Mouse (Mus musculus): ENCODE measurements around the gene Prdm16. TPM values are rescaled to one million over a fixed set of nuclear protein-coding genes. Genes with fewer than 3 reads are reported as not detected.

The Prdm16 gene
- polyA plus RNA-seq, 1 experiment from 2014 or later: 12.5 TPM

- H3K9ac ChIP-seq (replicated peaks): no peak overlapping the region
- peaks cover 65% of the 10 kb centered on the region for H3K27me3 ChIP-seq
- H3K9me3 ChIP-seq: no peaks in the 10 kb centered on the region
- no peak overlapping the region for H3K4me3 ChIP-seq (replicated peaks)
- no peak for ATAC-seq
- no peak overlapping the region for H3K4me2 ChIP-seq (replicated peaks)
- H3K4me1 ChIP-seq (replicated peaks): peaks cover 40% of the 10 kb centered on the region
- 88% methylated on average over 3 of the region's 3 CpGs for WGBS
- H3K27ac ChIP-seq: no peak overlapping the region
- H3K36me3 ChIP-seq: no peaks in the 10 kb centered on the region
Observed at GRCm38 (mm10) chr4:154623241-154623640, 13.4 kb downstream of the Prdm16 start.

- no peak for ATAC-seq
- Histone ChIP-seq H3K27me3 (peaks cover 61% of the 10 kb centered on the region), H3K27ac (no peak overlapping the region), H3K4me3 (replicated peaks) (no peak overlapping the region), H3K9ac (replicated peaks) (no peak overlapping the region), H3K9me3 (no peaks in the 10 kb centered on the region), H3K4me1 (replicated peaks) (peaks cover 43% of the 10 kb centered on the region), H3K4me2 (replicated peaks) (no peak overlapping the region), H3K36me3 (no peaks in the 10 kb centered on the region)
- 95% methylated on average over 4 of the region's 4 CpGs for WGBS
Observed at GRCm38 (mm10) chr4:154622521-154622920, 14.2 kb downstream of the Prdm16 start.

GRCm38 (mm10) chr4:154611167-154611566, 25.5 kb downstream of the Prdm16 start:
- H3K4me1 ChIP-seq (replicated peaks): no peaks in the 10 kb centered on the region
- H3K9me3 ChIP-seq: no peaks in the 10 kb centered on the region
- H3K9ac ChIP-seq (replicated peaks): no peak overlapping the region
- no peak overlapping the region for H3K4me3 ChIP-seq (replicated peaks)
- H3K36me3 ChIP-seq: no peaks in the 10 kb centered on the region
- WGBS: 81% methylated on average over 10 of the region's 10 CpGs
- no peak for ATAC-seq
- no peak overlapping the region for H3K4me2 ChIP-seq (replicated peaks)
- no peak overlapping the region for H3K27ac ChIP-seq
- H3K27me3 ChIP-seq: peaks cover 7% of the 10 kb centered on the region; the same call in 1 of the 2 replicates

DNA sequence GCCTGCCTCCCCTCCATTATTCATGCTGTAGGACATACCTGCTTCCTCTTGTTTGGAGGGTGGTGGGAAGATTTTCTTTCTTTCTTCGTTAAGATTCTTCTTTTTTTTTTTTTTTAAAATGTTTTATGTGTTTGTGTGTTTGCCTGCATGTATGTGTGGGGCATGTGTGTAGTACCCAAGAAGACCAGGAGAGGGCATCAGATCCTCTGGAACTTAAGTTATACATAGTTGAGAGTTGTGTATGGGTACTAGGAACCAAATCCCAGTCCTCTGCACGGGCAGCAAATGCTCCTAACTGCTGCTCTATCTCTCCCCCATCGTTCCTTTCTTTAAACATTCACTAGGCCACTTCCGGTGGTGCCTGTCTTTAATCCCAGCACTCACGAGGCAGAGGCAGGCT, 28.9 kb downstream of the Prdm16 start:
- 93% methylated on average over 5 of the region's 5 CpGs for WGBS
- H3K4me3 ChIP-seq (replicated peaks): no peak overlapping the region
- no peak overlapping the region for H3K9ac ChIP-seq (replicated peaks)
- H3K36me3 ChIP-seq: no peaks in the 10 kb centered on the region
- ATAC-seq: no peak
- no peak overlapping the region for H3K27ac ChIP-seq
- no peak overlapping the region for H3K4me2 ChIP-seq (replicated peaks)
- peaks cover 25% of the 10 kb centered on the region for H3K4me1 ChIP-seq (replicated peaks)
- H3K27me3 ChIP-seq: peaks cover 12% of the 10 kb centered on the region
- no peaks in the 10 kb centered on the region for H3K9me3 ChIP-seq

- Histone ChIP-seq H3K4me1 (replicated peaks) (peaks cover 58% of the 10 kb centered on the region), H3K4me3 (replicated peaks) (no peak overlapping the region), H3K9me3 (no peaks in the 10 kb centered on the region), H3K9ac (replicated peaks) (no peak overlapping the region), H3K27ac (peak overlapping the region; percentile 82), H3K4me2 (replicated peaks) (0 out of 2 replicates have a peak overlapping the region, but pooled peaks have one; percentile 13), H3K36me3 (no peaks in the 10 kb centered on the region), H3K27me3 (peaks cover 17% of the 10 kb centered on the region)
- WGBS: 48% methylated on average over 7 of the region's 7 CpGs
- no peak for ATAC-seq
Observed at GRCm38 (mm10) chr4:154604442-154604830, 32.2 kb downstream of the Prdm16 start.

DNA sequence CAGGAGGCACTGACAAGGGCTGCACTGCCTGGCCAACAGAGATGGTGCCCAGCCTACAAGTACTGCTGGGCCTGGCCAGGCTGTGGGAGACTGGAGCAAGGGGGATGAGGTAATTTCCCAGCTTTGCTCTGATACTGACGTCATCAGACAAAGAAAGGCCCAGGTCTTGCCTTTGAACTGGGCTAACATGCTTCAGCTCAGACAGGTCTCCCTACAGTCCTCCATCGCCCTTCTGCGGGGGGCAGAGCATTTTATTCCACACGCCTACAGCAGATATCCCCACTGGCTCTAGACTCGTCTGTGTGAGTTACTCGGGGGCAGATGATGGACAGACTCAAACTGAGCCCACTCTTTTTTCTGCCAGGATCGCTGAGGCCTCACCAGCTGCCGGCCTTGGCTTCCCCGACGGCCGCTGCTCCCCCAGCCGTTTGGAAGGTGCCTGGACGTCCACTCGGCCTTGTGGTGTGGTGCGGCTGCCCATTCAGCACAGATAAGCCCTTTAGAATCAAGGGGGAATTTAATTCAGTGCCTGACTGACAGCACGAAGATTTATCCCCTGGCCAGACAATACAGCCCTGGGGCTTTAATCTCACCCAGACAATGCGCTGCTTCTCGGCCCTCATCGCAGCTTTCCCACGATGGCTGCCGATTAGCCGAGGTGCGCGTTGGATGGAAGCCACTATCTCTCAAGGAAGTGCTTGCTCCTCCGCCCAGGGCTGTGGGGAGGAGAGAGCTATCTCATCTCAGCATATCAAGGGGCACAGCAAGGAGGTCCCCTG, 32.8 kb downstream of the Prdm16 start:
- H3K27ac ChIP-seq: peak overlapping the region; percentile 82
- no peak overlapping the region for H3K4me3 ChIP-seq (replicated peaks)
- H3K9me3 ChIP-seq: no peaks in the 10 kb centered on the region
- peaks cover 17% of the 10 kb centered on the region for H3K27me3 ChIP-seq
- no peaks in the 10 kb centered on the region for H3K36me3 ChIP-seq
- WGBS: 6% methylated on average over 25 of the region's 25 CpGs
- peak; percentile 80 for ATAC-seq
- H3K4me2 ChIP-seq (replicated peaks): 0 out of 2 replicates have a peak overlapping the region, but pooled peaks have one; percentile 13
- no peak overlapping the region for H3K9ac ChIP-seq (replicated peaks)
- H3K4me1 ChIP-seq (replicated peaks): peaks cover 63% of the 10 kb centered on the region

DNA sequence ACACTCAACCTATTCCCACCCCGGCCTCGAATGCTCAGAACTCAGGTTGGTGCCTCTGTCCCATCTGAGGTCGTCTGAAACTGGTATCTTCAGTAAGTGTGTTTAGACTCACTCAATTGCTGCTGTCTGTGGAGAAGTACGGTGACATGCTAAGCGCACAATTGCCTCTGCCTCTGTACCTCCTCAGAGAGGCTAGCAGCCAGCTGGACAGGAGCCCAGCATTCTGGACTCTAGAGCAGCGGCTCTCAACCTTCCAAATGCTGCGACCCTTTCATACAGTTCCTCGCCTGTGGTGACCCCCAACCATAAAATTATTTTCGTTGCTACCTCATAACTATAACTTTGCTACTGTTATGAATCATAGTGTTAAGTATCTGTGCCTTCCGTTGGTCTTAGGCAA, 34.3 kb downstream of the Prdm16 start:
- Histone ChIP-seq H3K9me3 (no peaks in the 10 kb centered on the region), H3K4me1 (replicated peaks) (peaks cover 77% of the 10 kb centered on the region), H3K4me3 (replicated peaks) (no peak overlapping the region), H3K36me3 (no peaks in the 10 kb centered on the region), H3K27me3 (peaks cover 24% of the 10 kb centered on the region), H3K27ac (no peak overlapping the region), H3K4me2 (replicated peaks) (no peak overlapping the region), H3K9ac (replicated peaks) (no peak overlapping the region)
- no peak for ATAC-seq
- WGBS: 79% methylated on average over 10 of the region's 10 CpGs

GRCm38 (mm10) chr4:154601006-154601405, 35.7 kb downstream of the Prdm16 start:
- no peak overlapping the region for H3K9ac ChIP-seq (replicated peaks)
- no peak overlapping the region for H3K27ac ChIP-seq
- H3K36me3 ChIP-seq: no peaks in the 10 kb centered on the region
- peaks cover 90% of the 10 kb centered on the region for H3K4me1 ChIP-seq (replicated peaks)
- H3K4me3 ChIP-seq (replicated peaks): no peak overlapping the region
- peaks cover 28% of the 10 kb centered on the region for H3K27me3 ChIP-seq
- H3K9me3 ChIP-seq: no peaks in the 10 kb centered on the region
- no peak for ATAC-seq
- WGBS: 34% methylated on average over 3 of the region's 3 CpGs
- H3K4me2 ChIP-seq (replicated peaks): no peak overlapping the region

DNA sequence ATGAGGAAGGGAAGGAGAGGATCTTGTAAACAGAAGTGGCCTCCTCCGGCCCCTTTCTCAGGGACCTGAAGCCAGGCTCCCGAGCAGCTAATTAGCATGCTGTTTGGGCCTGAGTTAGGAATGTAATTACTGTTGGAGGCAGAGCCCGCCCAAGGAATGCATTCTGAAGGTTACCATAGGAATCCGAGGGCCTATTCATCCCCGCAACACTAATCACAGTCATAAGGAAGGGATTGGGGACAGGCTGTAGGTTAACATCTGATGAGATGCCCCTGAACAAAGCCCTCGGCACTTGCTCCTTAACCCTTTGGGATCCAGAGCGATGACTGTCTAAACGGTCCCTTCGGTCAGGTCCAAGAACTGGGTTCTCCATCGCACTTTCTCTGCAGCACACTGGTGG, 36.7 kb downstream of the Prdm16 start:
- no peak overlapping the region for H3K4me3 ChIP-seq (replicated peaks)
- ATAC-seq: peak; percentile 56
- H3K4me2 ChIP-seq (replicated peaks): no peak overlapping the region; the same call in 1 of the 2 replicates
- no peaks in the 10 kb centered on the region for H3K36me3 ChIP-seq
- H3K4me1 ChIP-seq (replicated peaks): peaks cover 94% of the 10 kb centered on the region
- H3K9ac ChIP-seq (replicated peaks): no peak overlapping the region; the same call in 1 of the 2 replicates
- no peaks in the 10 kb centered on the region for H3K9me3 ChIP-seq
- peaks cover 30% of the 10 kb centered on the region for H3K27me3 ChIP-seq
- WGBS: 7% methylated on average over 10 of the region's 10 CpGs
- H3K27ac ChIP-seq: peak overlapping the region; percentile 76

GRCm38 (mm10) chr4:154598357-154598756, 38.3 kb downstream of the Prdm16 start:
- Histone ChIP-seq H3K9ac (replicated peaks) (no peak overlapping the region), H3K9me3 (no peaks in the 10 kb centered on the region), H3K27me3 (peaks cover 34% of the 10 kb centered on the region), H3K4me1 (replicated peaks) (peaks cover 94% of the 10 kb centered on the region), H3K27ac (no peak overlapping the region), H3K4me3 (replicated peaks) (no peak overlapping the region), H3K4me2 (replicated peaks) (no peak overlapping the region), H3K36me3 (no peaks in the 10 kb centered on the region)
- ATAC-seq: no peak
- 38% methylated on average over 7 of the region's 7 CpGs for WGBS

DNA sequence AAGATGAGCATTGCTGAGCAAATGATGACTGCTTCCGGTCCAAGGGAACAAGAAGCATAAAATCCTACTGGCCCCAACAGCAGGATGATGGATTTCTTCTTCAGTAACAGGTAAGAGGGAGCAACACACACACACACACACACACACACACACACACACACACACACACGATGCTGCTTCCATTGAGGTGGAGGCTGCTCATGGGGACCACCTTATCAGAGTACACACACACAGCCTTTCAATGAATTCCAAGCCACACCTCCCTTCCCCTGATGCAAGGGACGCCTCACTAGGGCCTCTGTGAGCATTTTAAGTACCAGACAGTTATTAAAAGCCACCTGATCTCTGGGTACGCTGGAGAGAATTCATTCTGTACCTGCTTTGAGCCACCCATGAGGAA, 39.9 kb downstream of the Prdm16 start:
- H3K4me3 ChIP-seq (replicated peaks): no peak overlapping the region
- H3K9ac ChIP-seq (replicated peaks): no peak overlapping the region
- no peak overlapping the region for H3K27ac ChIP-seq
- peaks cover 47% of the 10 kb centered on the region for H3K27me3 ChIP-seq
- H3K36me3 ChIP-seq: no peaks in the 10 kb centered on the region
- WGBS: 72% methylated on average over 4 of the region's 4 CpGs
- no peaks in the 10 kb centered on the region for H3K9me3 ChIP-seq
- H3K4me2 ChIP-seq (replicated peaks): no peak overlapping the region
- peaks cover 93% of the 10 kb centered on the region for H3K4me1 ChIP-seq (replicated peaks)
- ATAC-seq: no peak

GRCm38 (mm10) chr4:154594761-154595556, 41.7 kb downstream of the Prdm16 start:
- whole genome bisulfite sequencing: 10% methylated on average over 21 of the region's 21 CpGs
- no peak overlapping the region for H3K4me3 ChIP-seq (replicated peaks)
- H3K4me2 ChIP-seq (replicated peaks): peak overlapping the region; percentile 11; the same call in 1 of the 2 replicates
- H3K36me3 ChIP-seq: no peaks in the 10 kb centered on the region
- ATAC-seq: peak; percentile 60
- peaks cover 89% of the 10 kb centered on the region for H3K4me1 ChIP-seq (replicated peaks)
- H3K9me3 ChIP-seq: no peaks in the 10 kb centered on the region
- H3K9ac ChIP-seq (replicated peaks): peak overlapping the region; percentile 39; the same call in 1 of the 2 replicates
- peaks cover 46% of the 10 kb centered on the region for H3K27me3 ChIP-seq
- H3K27ac ChIP-seq: peak overlapping the region; percentile 79
